Mouse (Mus musculus) c-Kit-negative CD71-positive TER-119-positive erythroid progenitor cells, embryonic 14.5 days (primary cell): ENCODE data around the gene Ctnnd2.

Source experiments
- DNase-seq: peaks from one replicate; pipeline ENCODE4 v3.0.0-alpha.2; 2013; ENCODE audit warnings: low read depth, low spot score

The Ctnnd2 gene

DNA sequence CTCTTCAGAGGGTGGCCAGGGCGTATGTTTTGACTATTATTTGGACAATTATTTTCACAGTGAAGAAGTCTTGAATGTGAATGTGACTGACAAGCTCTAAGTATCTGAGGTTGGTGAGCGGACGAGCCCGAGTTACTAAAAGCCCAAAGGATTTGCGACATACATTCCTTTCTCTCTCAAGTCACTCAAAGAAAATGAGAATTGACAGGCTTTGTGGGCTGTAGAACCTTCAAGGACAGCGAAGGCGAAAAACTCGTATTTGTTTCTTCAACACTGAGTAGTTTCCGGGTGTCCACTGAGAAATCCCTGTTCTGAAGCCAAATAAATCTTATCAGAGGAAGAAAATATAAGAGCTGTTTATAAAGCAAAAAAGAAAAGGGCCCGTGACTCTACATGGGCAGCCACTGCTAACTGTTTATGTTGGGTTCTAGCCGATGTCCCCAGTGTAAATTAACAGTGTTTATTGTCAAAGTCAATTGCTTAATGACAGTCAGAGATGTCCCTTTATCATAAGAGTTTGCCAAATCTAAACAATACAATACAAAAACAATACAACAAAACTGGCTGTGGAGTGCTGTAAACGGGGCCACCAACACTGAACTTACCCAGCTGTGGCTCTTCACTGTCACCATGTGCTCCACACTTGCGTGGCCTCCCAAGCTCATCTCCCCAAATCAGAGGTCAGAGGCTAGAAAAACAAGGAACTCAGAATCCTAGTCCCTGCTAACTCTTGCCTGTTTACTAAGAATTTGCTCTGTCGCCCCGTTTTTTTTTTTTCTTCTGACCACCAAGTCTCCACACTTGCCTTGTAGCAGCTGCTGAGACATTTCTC lies 818.2 kb downstream of the Ctnnd2 start:
- DNase-seq: no peak

DNA sequence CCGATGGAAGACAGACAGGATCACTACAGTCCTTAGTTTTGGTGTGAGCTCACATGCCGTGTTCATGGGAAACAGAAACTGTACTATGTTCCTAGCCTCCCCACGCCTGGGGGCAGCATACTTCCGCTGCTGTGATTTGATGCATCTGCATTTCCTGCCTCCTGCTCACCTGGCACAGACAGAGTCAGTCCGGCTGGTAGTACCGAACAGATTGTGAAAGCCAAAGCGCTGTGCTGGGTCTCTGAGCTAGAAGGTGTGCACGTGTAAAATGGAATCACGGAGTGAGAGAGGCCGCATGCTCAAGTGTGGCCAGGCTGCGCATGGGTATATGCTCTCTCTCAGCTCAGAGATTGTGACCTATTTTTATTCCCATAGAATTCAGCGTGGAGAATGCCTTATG lies 820.0 kb downstream of the Ctnnd2 start:
- DNase-seq: no peak

DNA sequence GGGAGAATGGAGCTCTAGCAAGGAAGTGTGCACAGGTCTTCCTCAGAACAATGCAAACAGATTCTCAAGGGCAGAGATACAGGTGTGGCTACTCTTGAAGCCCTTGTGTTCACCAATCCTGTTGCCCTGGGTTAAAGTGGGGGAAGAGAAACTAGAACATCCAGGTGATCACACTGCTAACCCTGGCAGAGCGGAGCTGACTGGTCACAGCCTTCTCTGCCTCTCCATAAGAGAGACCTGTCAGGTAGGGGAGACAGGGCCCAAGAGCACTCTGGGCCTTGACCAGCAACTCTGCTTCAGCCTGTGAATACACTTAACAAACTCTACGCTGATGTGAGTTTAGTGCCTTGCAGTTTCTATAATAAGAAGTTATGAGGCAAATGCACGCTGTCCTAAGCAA lies 820.5 kb downstream of the Ctnnd2 start:
- DNase-seq: no peak

DNA sequence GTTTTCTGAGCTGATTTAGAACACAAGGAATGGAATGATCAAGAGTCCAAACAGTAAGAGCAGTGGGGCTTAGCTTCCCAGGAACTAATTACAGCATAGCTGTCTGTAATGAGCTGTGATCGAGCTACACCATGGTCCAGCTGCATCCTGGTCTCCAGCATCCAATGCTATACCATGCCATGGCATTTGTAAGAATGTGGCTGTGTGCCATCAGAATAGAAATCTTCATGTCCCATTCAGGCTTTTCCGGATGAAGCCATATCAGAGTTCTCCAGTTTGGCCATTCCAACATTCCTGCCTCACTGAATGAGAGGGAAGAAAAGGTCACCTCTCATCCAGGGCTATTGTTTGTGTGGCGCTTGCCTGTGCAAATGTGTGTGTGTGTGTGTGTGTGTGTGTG lies 823.0 kb downstream of the Ctnnd2 start:
- no peak for DNase-seq

DNA sequence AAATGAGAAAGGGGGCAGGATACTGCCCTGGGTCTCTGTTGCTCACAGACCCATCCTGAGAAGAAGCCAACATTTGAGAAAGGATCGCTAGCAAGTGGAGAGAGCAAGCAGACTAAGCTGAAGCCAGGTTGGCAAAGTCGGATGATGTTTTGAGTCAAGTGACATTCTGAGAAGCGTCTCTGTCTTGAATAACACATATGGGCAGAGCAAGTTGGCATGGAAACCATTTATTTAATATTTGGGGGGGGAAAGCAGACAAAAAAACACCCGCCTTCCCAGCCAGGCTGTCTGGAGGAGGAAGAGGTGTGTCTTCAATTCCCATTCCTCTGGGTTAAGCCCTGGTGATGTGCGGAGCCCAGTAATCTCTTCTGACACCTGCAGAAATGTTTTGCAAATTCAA lies 832.1 kb downstream of the Ctnnd2 start:
- no peak for DNase-seq

DNA sequence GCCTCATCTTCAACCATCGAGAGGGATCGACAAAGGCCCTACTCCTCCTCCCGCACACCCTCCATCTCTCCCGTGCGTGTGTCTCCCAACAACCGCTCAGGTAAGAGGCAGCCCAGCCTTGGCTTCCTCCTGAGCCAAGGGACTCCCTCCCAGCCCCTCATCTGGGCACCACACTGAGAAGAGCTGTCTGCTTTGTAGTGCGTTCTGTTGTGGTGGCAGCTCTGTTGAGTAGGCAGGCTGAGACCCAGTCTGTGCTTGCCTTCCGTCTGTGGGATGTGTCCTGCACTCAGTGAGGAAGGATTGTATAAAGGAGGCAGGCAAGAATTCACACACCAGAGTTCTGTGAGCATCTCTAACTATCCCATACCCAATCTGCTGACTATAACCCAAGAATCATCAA lies 832.6 kb downstream of the Ctnnd2 start:
- no peak for DNase-seq

DNA sequence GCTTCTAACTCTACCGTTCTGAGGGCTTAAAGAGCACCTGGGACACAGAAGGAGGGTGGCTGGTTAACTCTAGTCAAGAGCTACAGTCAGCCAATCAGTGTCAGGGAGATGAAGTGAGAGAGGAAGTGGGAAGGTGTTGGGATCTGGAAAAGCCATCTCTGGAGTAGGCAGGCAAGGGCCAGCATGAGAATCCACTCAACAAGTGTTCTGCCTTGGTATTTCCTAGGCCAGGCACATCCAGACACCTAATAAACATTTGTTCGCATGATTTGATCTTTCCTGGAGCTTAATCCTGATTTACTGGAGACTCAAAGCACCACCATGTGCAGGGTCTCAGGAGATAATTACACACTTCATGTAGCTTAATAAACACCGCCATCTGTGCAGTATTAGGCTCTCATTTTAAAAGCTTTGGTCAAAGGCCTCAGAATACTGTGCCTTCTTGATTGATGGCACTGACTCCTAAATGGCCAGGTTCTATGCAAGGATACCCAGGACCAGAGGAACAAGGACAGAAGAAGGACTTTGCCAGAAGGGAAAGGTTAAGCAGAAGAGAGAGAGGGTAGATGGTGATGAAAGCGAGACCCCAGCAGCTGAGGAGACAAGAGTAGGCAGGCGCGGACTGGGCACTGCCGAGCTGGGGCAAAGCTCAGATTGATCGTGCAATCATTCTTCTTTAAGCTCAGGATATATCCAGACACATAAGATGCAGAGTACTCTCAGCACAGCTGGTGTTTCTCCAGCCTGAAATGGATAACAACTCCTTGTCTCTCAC lies 833.8 kb downstream of the Ctnnd2 start:
- no peak for DNase-seq

DNA sequence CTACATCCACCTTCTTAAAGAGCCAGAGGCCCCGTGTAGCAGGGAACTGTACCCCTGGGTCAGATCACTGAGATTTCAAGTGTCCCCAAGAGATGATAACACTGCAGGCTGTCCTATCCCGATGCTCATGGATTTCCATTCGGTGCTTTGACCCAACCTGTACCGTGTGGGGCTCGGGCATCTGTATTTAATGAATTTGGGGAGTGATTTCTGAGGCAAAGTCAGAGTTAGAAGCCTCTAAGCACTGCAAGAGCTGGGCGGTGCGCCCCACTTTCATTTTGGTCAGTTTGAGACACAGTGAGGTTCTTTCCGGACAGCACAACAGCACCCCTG lies 834.4 kb downstream of the Ctnnd2 start:
- no peak for DNase-seq

DNA sequence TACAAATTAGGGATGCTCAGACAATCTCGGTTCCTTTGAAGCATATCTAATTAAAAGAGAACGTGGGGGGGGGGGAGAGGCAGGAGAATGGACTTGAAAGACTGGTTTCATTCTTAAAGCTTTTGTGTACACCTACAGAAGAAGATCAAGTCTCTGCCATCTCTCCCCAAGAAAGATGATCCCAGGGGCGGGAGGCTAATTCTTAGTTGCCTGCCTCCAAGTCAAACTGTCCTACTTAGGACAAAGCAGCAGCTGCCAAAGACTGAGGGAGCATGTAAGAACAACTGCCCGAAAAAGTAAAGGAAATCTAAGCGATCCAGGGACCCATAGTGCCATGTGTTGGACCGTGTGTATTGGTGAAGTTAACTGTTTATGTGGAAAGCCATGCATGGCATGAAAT lies 836.2 kb downstream of the Ctnnd2 start:
- no peak for DNase-seq

DNA sequence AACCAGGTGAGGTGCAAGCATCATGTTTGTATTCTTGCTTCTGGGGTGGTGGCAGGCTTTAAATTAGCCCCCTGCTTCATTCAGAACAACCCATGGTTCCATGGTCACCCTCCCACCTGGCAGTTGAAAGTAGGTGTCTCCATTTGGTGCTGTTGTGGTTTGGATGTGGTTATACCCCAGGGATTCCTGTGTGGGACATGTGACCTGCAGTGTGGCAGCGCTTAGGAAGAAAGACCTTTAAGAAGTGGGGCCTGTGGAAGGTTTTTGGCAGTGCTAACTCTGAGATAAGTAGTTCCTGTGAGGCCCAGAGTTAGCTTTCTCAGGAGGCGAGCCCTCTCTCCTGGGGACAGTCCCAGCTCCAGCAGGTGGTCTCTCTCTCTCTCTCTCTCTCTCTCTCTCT lies 848.4 kb downstream of the Ctnnd2 start:
- no peak for DNase-seq

DNA sequence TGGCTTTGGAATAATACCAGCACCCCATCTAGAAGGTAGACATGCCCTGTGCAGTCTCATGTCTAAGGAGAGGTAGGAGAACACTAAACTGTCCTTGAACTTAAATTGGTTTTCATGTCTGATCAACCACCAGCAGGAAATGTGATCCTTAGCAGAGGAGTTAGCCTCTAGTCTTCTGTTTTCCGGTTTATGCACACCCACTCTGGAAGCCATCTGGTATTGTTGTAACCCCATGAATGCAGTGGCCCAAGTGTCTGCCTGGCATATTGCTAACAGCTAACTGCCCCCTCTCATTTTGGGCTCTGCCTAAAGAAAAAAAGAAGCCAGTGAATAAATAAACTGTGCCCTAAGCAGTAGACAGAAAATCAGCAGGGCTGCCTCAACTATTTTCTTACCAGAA lies 849.6 kb downstream of the Ctnnd2 start:
- DNase-seq: no peak

DNA sequence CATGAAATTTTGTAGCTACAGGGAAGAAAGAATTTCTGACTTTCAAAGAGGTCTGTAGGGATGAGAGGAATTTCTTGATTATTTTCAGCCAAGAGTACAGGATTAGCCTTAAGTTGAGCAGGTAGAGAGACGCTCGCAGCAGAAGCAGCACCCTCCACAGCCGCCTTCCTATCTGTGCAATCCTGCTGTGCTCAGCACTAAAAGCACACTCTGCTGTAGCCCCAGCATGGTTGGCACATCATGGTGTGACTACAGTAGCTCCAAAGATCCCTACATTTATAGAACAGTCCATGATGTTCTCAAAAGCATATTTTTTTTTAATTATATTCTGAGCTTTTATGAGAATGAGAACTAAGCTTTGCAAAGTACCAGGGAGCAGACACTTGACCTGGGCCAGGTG lies 850.1 kb downstream of the Ctnnd2 start:
- no peak for DNase-seq

DNA sequence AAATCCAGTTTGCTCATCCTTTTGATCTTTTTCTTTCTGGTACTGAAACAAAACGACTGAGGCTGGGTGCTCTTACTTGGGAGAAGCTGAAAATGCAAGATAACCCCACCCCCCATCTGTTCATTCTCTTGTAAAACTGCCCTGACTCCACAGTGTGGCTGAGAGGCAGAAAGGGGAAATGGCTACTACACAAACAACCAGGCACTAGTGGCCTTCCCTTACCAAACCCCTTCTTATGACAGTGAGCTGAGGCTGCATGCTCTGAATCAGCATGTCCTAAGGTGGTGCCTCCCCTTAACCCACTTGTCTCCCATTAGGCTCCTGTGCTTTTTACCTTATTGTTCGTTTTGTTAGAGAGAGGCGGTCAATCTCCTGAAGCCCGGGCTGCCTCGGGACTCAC lies 851.4 kb downstream of the Ctnnd2 start:
- no peak for DNase-seq

DNA sequence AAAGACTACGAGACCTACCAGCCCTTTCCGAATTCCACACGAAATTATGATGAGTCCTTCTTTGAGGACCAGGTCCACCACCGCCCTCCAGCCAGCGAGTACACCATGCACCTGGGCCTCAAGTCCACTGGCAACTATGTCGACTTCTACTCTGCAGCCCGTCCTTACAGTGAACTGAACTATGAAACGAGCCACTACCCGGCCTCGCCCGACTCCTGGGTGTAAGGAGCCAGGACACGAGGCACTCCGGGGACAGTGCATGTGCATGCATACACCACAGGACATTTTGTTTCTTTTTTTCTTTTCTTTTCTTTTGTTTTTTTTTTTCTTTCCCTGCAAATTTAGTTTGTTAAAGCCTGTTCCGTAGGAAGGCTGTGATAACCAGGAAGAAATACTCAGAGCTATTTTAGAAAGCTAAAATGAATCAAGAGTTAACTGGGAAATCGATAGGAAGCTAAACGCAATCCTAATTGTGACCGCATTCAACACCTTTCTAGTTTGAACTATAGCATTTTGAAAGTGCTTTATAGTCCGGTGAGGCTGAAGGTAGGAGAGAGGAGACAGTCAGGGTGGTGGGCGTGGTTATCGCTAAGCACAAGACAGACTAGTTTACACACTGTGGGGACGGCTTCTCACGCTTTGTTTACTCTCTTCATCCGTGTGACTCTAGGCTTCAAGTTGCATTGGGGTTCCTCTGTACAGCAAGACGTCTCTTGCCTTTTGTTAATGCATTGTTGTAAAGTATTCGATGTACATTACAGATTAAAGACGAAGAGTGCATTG lies 855.2 kb downstream of the Ctnnd2 start:
- no peak for DNase-seq

DNA sequence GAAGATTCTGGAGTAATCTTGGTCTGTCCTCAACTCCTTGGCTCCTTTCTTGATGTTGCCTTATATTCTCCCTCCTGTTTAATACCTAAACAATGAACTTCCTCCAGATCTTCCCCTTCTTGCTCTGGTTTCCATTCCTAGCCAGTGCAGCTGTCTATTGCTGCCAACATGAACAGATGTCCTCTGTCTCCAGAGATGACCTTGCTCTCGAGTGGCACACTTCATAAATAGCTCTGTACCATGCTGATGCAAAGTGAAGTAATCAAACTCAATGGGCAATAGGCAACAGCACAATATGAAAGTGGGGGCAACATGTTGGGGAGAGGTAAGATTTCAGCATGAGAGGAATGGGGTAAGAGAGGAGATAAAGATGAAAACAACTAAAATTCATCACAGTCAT lies 872.6 kb downstream of the Ctnnd2 start:
- DNase-seq: no peak

DNA sequence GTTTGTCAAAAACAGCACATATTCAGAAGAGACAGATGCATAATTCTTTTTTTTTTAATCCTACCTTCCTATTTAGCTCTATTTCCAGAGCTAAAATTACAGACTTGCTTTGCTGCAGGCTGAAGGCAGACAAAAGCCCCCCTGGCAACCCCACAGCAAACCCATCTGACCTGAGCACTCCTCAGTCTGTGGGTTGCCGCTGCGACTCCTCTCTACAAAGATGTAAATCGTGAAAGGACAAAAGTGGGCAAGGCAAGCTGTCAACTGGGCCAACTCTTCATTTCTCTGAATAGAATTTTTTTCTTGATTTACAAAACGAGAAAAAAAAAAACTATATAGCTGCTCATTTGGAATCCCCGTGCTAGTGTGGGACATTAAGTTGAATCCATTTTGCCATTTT lies 879.1 kb downstream of the Ctnnd2 start:
- no peak for DNase-seq

DNA sequence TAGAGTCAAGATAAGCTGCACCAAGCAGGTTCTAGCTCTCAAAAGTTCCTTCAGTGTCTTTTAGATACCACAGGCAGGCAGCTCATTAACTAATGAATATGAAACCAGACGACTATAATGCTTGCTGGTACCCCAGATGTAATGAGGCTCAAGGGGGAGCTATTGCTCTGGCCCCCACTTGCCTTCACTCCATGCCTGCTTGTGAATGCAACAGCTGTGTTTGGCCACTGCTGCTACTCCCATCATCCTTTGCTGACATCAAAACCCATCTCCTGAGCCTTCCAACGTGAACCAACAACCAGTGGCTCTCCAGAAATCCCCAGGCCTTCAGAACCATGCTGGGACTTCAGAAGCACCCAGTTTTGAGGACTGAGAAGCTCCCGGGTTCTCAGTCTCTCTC lies 883.8 kb downstream of the Ctnnd2 start:
- DNase-seq: no peak

DNA sequence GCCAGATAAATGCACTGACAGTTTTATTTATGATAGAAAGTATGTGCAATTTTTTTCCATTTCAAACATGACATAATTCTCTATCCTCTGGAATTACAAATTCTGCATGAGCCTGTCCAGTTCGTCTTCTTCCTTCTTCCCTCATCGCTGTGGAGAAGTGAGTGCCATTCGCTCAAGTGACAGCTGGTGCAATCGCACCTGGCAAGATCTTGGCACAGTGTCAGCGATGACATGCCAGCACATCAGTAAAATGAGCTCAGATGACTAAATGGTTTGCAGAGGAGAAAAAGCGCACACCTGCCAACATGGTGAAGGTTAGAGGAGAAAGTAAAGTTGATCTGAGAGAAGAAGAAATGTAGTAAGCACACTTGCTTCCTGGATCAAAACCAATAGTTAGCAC lies 885.9 kb downstream of the Ctnnd2 start:
- DNase-seq: no peak

DNA sequence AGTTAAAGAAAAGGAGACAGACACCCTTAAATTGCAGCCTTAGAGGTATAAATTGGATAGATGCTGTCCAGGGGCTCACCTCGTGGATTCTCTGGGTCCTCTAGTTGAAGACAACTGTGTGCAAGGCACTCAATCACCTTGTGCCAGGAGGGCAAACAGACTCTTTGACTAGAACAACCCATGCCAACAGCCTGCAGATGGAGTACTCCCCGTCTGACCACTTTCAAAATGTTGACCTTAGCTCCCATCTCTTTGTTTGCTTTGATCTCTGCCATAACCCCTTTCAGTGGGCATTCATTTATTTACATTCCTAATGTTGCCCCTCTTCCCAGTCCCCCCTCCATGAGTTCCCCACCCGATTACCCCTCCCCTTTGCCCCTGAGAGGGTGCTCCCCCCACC lies 891.3 kb downstream of the Ctnnd2 start:
- no peak for DNase-seq

DNA sequence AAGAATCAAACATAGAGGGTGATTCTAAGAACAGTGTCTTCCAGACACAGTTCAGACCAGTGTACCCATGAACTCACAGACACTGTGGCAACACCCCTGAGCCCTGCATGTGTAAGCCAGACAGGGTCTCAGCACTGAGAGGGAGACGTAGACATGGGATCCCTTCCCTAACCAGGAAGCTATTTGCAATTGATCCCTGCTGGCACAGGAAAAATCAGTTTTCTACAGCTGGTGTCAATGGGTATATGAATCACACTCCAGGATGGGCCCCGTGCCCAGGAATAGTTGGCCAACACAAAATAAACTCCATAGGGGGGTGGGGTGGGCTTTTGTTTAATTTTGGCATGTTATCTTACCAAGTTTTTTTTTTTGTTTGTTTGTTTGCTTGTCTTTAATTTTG lies 895.7 kb downstream of the Ctnnd2 start:
- no peak for DNase-seq

DNA sequence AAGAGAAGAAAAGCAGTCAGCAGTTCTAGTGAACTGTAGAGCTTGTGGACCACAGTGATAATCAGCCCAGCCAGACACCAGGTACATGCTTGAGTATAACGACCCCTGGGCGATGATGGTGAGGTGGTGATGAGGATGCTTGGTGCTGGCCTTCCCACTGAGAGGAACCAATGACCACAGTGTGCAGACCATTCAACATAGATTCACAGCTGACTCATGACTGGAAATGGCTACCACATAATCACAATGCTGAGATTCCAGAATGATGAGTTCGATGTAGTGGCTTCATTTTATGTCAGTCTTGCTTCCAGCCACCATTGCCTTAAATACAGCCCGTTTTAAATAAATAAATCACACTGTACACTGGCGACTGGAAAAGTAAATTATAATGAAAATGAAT lies 897.9 kb downstream of the Ctnnd2 start:
- no peak for DNase-seq
